Mouse (Mus musculus) lung, embryonic 16.5 days (tissue): ENCODE data around the gene Sat2. TPM values are rescaled to one million over a fixed set of nuclear protein-coding genes. Genes with fewer than 3 reads are reported as not detected.
"Not testable (repeated sequence)": the region's sequence is repeated elsewhere in the genome, so short reads cannot be mapped to it uniquely, and the experiment has no call there.

Source experiments
- ATAC-seq: fragments of 200-750 bp; cut with Nextera tagmentation; 2 replicates; pipeline ENCODE4 v1.8.0; 2017; ENCODE audit warnings: low read depth, mild to moderate bottlenecking, moderate library complexity
- H3K27ac ChIP-seq: fragments of 300-500 bp; sonication (generic); 2 replicates; pipeline ENCODE4 v1.5.1; 2014; ENCODE audit warnings: mild to moderate bottlenecking, control low read depth, low read length
- H3K27me3 ChIP-seq: fragments of 300-500 bp; sonication (generic); 2 replicates; pipeline ENCODE4 v1.6.1; 2014; ENCODE audit warnings: low read depth, low read length, mixed read lengths; ENCODE audit not compliant: control insufficient read depth, insufficient read depth
- H3K36me3 ChIP-seq: fragments of 300-500 bp; sonication (generic); 2 replicates; pipeline ENCODE4 v1.6.1; 2014; ENCODE audit warnings: low read length; ENCODE audit not compliant: control insufficient read depth, insufficient read depth
- H3K4me1 ChIP-seq: fragments of 300-500 bp; sonication (generic); replicated peaks from 2 replicates; pipeline ENCODE4 v1.6.1; 2014; ENCODE audit warnings: low read length, mixed read lengths; ENCODE audit not compliant: control insufficient read depth, insufficient read depth
- H3K4me2 ChIP-seq: fragments of 300-500 bp; sonication (generic); 2 replicates; pipeline ENCODE4 v1.6.1; 2014; ENCODE audit warnings: low read depth, low read length, control low read depth
- H3K4me3 ChIP-seq: fragments of 300-500 bp; sonication (generic); 2 replicates; pipeline ENCODE4 v1.5.1; 2014; ENCODE audit warnings: mild to moderate bottlenecking, low read length, control low read depth
- H3K9ac ChIP-seq: fragments of 300-500 bp; sonication (generic); 2 replicates; pipeline ENCODE4 v1.6.1; 2014; ENCODE audit warnings: low read length, control low read depth
- H3K9me3 ChIP-seq: fragments of 300-500 bp; sonication (generic); 2 replicates; pipeline ENCODE4 v1.6.1; 2016; ENCODE audit warnings: low read length; ENCODE audit not compliant: control insufficient read depth
- WGBS: fragments of 180-500 bp; shearing (Covaris S2); extraction: QIAGEN DNeasy Blood & Tissue Kit; methylation state at CpG from one replicate; pipeline ENCODE4 v1.1.7; 2014; 5-methylcytosine and 5-hydroxymethylcytosine counted together
- polyA plus RNA-seq: library from polyadenylated mRNA; unstranded; fragments of >200 nt; fragmentation: Nextera tagmentation; extraction: Ambion mirVana; gene quantifications from 2 replicates; pipeline ENCODE4 v1.2.1, GENCODE M21; 2015

The Sat2 gene
- polyA plus RNA-seq, 1 experiment from 2014 or later, result 19.2 TPM

GRCm38 (mm10) chr11:69606491-69606795, 15.4 kb upstream of the Sat2 start:
- Histone ChIP-seq H3K9me3 (no peaks in the 10 kb centered on the region), H3K4me2 (peak overlapping the region; percentile 90), H3K27me3 (peaks cover 6% of the 10 kb centered on the region; the same call in 1 of the 2 replicates), H3K4me1 (peaks cover 19% of the 10 kb centered on the region), H3K27ac (no peak overlapping the region), H3K4me3 (peak overlapping the region; percentile 52), H3K36me3 (no peaks in the 10 kb centered on the region), H3K9ac (peak overlapping the region; percentile 31; the same call in 1 of the 2 replicates)
- ATAC-seq, result no peak
- WGBS, result 56% methylated on average over 2 of the region's 2 CpGs

- no peak overlapping the region for H3K4me2 ChIP-seq
- peaks cover 18% of the 10 kb centered on the region for H3K4me1 ChIP-seq
- 75% methylated on average over 2 of the region's 2 CpGs for WGBS
- H3K27ac ChIP-seq, result no peak overlapping the region
- H3K9ac ChIP-seq, result no peak overlapping the region
- peaks cover 6% of the 10 kb centered on the region; the same call in 1 of the 2 replicates for H3K27me3 ChIP-seq
- no peak for ATAC-seq
- no peaks in the 10 kb centered on the region for H3K9me3 ChIP-seq
- H3K36me3 ChIP-seq, result no peaks in the 10 kb centered on the region
- H3K4me3 ChIP-seq, result no peak overlapping the region
Observed at GRCm38 (mm10) chr11:69606832-69607231, 15.0 kb upstream of the Sat2 start.

GRCm38 (mm10) chr11:69608525-69608924, 13.3 kb upstream of the Sat2 start:
- no peak overlapping the region for H3K27ac ChIP-seq
- no peak overlapping the region for H3K9ac ChIP-seq
- H3K4me2 ChIP-seq, result no peak overlapping the region
- whole genome bisulfite sequencing, result 85% methylated on average over 3 of the region's 3 CpGs
- ATAC-seq, result no peak
- H3K27me3 ChIP-seq, result peaks cover 6% of the 10 kb centered on the region; the same call in 1 of the 2 replicates
- H3K4me1 ChIP-seq, result peaks cover 13% of the 10 kb centered on the region
- H3K36me3 ChIP-seq, result no peaks in the 10 kb centered on the region
- H3K9me3 ChIP-seq, result no peaks in the 10 kb centered on the region
- H3K4me3 ChIP-seq, result no peak overlapping the region

- H3K4me2 ChIP-seq, result no peak overlapping the region
- H3K4me3 ChIP-seq, result no peak overlapping the region
- peaks cover 6% of the 10 kb centered on the region; the same call in 1 of the 2 replicates for H3K27me3 ChIP-seq
- no peaks in the 10 kb centered on the region for H3K9me3 ChIP-seq
- H3K4me1 ChIP-seq, result peaks cover 16% of the 10 kb centered on the region
- no peak overlapping the region for H3K9ac ChIP-seq
- H3K27ac ChIP-seq, result no peak overlapping the region
- H3K36me3 ChIP-seq, result no peaks in the 10 kb centered on the region
- 55% methylated on average over 7 of the region's 7 CpGs for WGBS
- no peak for ATAC-seq
Observed at GRCm38 (mm10) chr11:69609416-69609815, 12.4 kb upstream of the Sat2 start.

GRCm38 (mm10) chr11:69610899-69611298, 10.9 kb upstream of the Sat2 start:
- H3K9me3 ChIP-seq, result no peaks in the 10 kb centered on the region
- H3K9ac ChIP-seq, result no peak overlapping the region
- no peaks in the 10 kb centered on the region for H3K36me3 ChIP-seq
- no peak for ATAC-seq
- H3K4me1 ChIP-seq, result peaks cover 7% of the 10 kb centered on the region
- H3K4me3 ChIP-seq, result no peak overlapping the region
- WGBS, result 59% methylated on average over 4 of the region's 4 CpGs
- H3K27ac ChIP-seq, result no peak overlapping the region
- H3K4me2 ChIP-seq, result no peak overlapping the region
- peaks cover 2% of the 10 kb centered on the region; the same call in 1 of the 2 replicates for H3K27me3 ChIP-seq

GRCm38 (mm10) chr11:69613553-69614256, 8.1 kb upstream of the Sat2 start:
- peak overlapping the region; percentile 54; the same call in 1 of the 2 replicates for H3K9ac ChIP-seq
- H3K4me1 ChIP-seq, result peaks cover 3% of the 10 kb centered on the region; the same call in 1 of the 2 replicates
- peak overlapping the region; percentile 48 for H3K4me2 ChIP-seq
- no peaks in the 10 kb centered on the region for H3K9me3 ChIP-seq
- WGBS, result 10% methylated on average over 18 of the region's 19 CpGs
- peak; percentile 81 for ATAC-seq
- no peak overlapping the region for H3K27ac ChIP-seq
- 0 out of 2 replicates have a peak overlapping the region, but pooled peaks have one; percentile 5 for H3K4me3 ChIP-seq
- H3K27me3 ChIP-seq, result peaks cover 4% of the 10 kb centered on the region; the same call in 1 of the 2 replicates
- H3K36me3 ChIP-seq, result no peaks in the 10 kb centered on the region

GRCm38 (mm10) chr11:69614257-69614588, 7.6 kb upstream of the Sat2 start:
- H3K9ac ChIP-seq, ATAC-seq, H3K27me3 ChIP-seq, H3K4me1 ChIP-seq, H3K36me3 ChIP-seq, H3K27ac ChIP-seq, H3K9me3 ChIP-seq: not testable (repeated sequence)
- WGBS, result 42% methylated on average over 11 of the region's 11 CpGs
- Histone ChIP-seq H3K4me3 (0 out of 2 replicates have a peak overlapping the region, but pooled peaks have one; percentile 5), H3K4me2 (peak overlapping the region; percentile 48; the same call in 1 of the 2 replicates)

- H3K36me3 ChIP-seq, result no peaks in the 10 kb centered on the region
- no peak overlapping the region for H3K27ac ChIP-seq
- H3K9me3 ChIP-seq, result no peaks in the 10 kb centered on the region
- H3K4me1 ChIP-seq, result peaks cover 3% of the 10 kb centered on the region; the same call in 1 of the 2 replicates
- ATAC-seq, result no peak
- H3K4me3 ChIP-seq, result no peak overlapping the region
- WGBS, result 38% methylated on average over 10 of the region's 10 CpGs
- no peak overlapping the region for H3K4me2 ChIP-seq
- no peak overlapping the region for H3K9ac ChIP-seq
- H3K27me3 ChIP-seq, result peaks cover 4% of the 10 kb centered on the region; the same call in 1 of the 2 replicates
Observed at GRCm38 (mm10) chr11:69616781-69617180, 5.0 kb upstream of the Sat2 start.

GRCm38 (mm10) chr11:69617805-69618204, 4.0 kb upstream of the Sat2 start, which contains the start of gene Shbg:
Gene Shbg (minus strand): TSS chr11:69617905.
- Histone ChIP-seq H3K27ac (no peak within 1 kb of the TSS), H3K36me3 (no peaks in the 10 kb centered on the region), H3K4me1 (peaks cover 3% of the 10 kb centered on the region; the same call in 1 of the 2 replicates), H3K4me3 (no peak within 1 kb of the TSS), H3K9me3 (no peaks in the 10 kb centered on the region), H3K27me3 (peaks cover 4% of the 10 kb centered on the region; the same call in 1 of the 2 replicates), H3K4me2 (no peak within 1 kb of the TSS), H3K9ac (no peak within 1 kb of the TSS)
- no peak for ATAC-seq
- WGBS, result 56% methylated on average over 5 of the region's 5 CpGs
